Mouse (Mus musculus) brown adipose tissue, adult 24 weeks (tissue): ENCODE measurements around the gene Cit. TPM values are rescaled to one million over a fixed set of nuclear protein-coding genes. Genes with fewer than 3 reads are reported as not detected.

Source experiments
- H3K27ac ChIP-seq: fragments of 200-500 bp; replicated peaks from 2 replicates; pipeline ENCODE4 v1.5.1; 2012; ENCODE audit warnings: low read depth, mild to moderate bottlenecking, low read length
- H3K4me1 ChIP-seq: fragments of 200-500 bp; 2 replicates; pipeline ENCODE4 v1.6.1; 2012; ENCODE audit warnings: low read length, mixed read lengths; ENCODE audit not compliant: control insufficient read depth, insufficient read depth, insufficient read length
- H3K4me3 ChIP-seq: fragments of 200-500 bp; 2 replicates; pipeline ENCODE4 v1.5.1; 2012; ENCODE audit warnings: low read depth, mild to moderate bottlenecking, low read length, moderate library complexity; ENCODE audit not compliant: insufficient read depth
- polyA plus RNA-seq: library from polyadenylated mRNA; stranded (reverse); fragments of >200 nt; gene quantifications from 2 replicates; pipeline ENCODE4 v1.2.4, GENCODE M21; 2012; ENCODE audit not compliant: missing spikeins, insufficient read depth, insufficient read length

Gene Cit
- polyA plus RNA-seq, 1 experiment: 0.12 TPM

GRCm38 (mm10) chr5:115984392-115984791 lies 139.3 kb downstream of the Cit start:
- no peak overlapping the region for H3K27ac ChIP-seq
- H3K4me1 ChIP-seq: peaks cover 9% of the 10 kb centered on the region
- no peak overlapping the region for H3K4me3 ChIP-seq

GRCm38 (mm10) chr5:115985101-115985500 lies 140.0 kb downstream of the Cit start:
- Histone ChIP-seq H3K4me1 (peaks cover 6% of the 10 kb centered on the region; the same call in 1 of the 2 replicates), H3K4me3 (no peak overlapping the region), H3K27ac (no peak overlapping the region)

- no peak overlapping the region for H3K27ac ChIP-seq
- H3K4me3 ChIP-seq: no peak overlapping the region
- peaks cover 4% of the 10 kb centered on the region; the same call in 1 of the 2 replicates for H3K4me1 ChIP-seq
Measured at GRCm38 (mm10) chr5:115987284-115987683, 142.2 kb downstream of the Cit start.

GRCm38 (mm10) chr5:115991717-115992116 lies 146.6 kb downstream of the Cit start:
- Histone ChIP-seq H3K4me3 (no peak overlapping the region), H3K4me1 (no peaks in the 10 kb centered on the region), H3K27ac (no peak overlapping the region)

- H3K27ac ChIP-seq: no peak overlapping the region
- no peak overlapping the region for H3K4me3 ChIP-seq
- no peaks in the 10 kb centered on the region for H3K4me1 ChIP-seq
Measured at GRCm38 (mm10) chr5:115994101-115994500, 149.0 kb downstream of the Cit start.

GRCm38 (mm10) chr5:115997376-115997775 lies 152.3 kb downstream of the Cit start:
- H3K4me3 ChIP-seq: no peak overlapping the region
- no peak overlapping the region for H3K27ac ChIP-seq
- H3K4me1 ChIP-seq: no peaks in the 10 kb centered on the region

- H3K4me3 ChIP-seq: no peak overlapping the region
- H3K4me1 ChIP-seq: peaks cover 7% of the 10 kb centered on the region
- no peak overlapping the region for H3K27ac ChIP-seq
Measured at GRCm38 (mm10) chr5:116003154-116003553, 158.1 kb downstream of the Cit start.

GRCm38 (mm10) chr5:116003825-116004224 lies 158.7 kb downstream of the Cit start:
- Histone ChIP-seq H3K4me3 (no peak overlapping the region), H3K4me1 (peaks cover 7% of the 10 kb centered on the region), H3K27ac (no peak overlapping the region)

GRCm38 (mm10) chr5:116004271-116004670 lies 159.2 kb downstream of the Cit start:
- Histone ChIP-seq H3K4me1 (peaks cover 7% of the 10 kb centered on the region), H3K27ac (no peak overlapping the region), H3K4me3 (no peak overlapping the region)

- Histone ChIP-seq H3K4me3 (no peak overlapping the region), H3K27ac (no peak overlapping the region), H3K4me1 (peaks cover 7% of the 10 kb centered on the region)
Measured at GRCm38 (mm10) chr5:116006324-116007099, 161.4 kb downstream of the Cit start.

- Histone ChIP-seq H3K27ac (no peak overlapping the region), H3K4me3 (no peak overlapping the region), H3K4me1 (peaks cover 7% of the 10 kb centered on the region)
Measured at GRCm38 (mm10) chr5:116007723-116008122, 162.6 kb downstream of the Cit start.

GRCm38 (mm10) chr5:116009091-116009851 lies 164.2 kb downstream of the Cit start:
- Histone ChIP-seq H3K4me3 (no peak overlapping the region), H3K27ac (no peak overlapping the region), H3K4me1 (no peaks in the 10 kb centered on the region)

GRCm38 (mm10) chr5:116009884-116010627 lies 165.0 kb downstream of the Cit start:
- Histone ChIP-seq H3K4me3 (no peak overlapping the region), H3K4me1 (no peaks in the 10 kb centered on the region), H3K27ac (no peak overlapping the region)

GRCm38 (mm10) chr5:116011700-116012099 lies 166.6 kb downstream of the Cit start:
- no peak overlapping the region for H3K4me3 ChIP-seq
- no peak overlapping the region for H3K27ac ChIP-seq
- H3K4me1 ChIP-seq: no peaks in the 10 kb centered on the region

- Histone ChIP-seq H3K4me1 (no peaks in the 10 kb centered on the region), H3K27ac (no peak overlapping the region), H3K4me3 (no peak overlapping the region)
Measured at GRCm38 (mm10) chr5:116012503-116012902, 167.4 kb downstream of the Cit start.
